Mouse (Mus musculus): ENCODE measurements around the gene Klf13. TPM values are rescaled to one million over a fixed set of nuclear protein-coding genes. Genes with fewer than 3 reads are reported as not detected.

Gene Klf13
- 100 to 1,000 TPM; 202 to 217 TPM for total RNA-seq (2021)
- long read RNA-seq, full-length matches to known transcripts = 8 of 51 reads
- long read RNA-seq, partial matches to known transcripts = 0 of 51 reads
- long read RNA-seq, other reads (novel, unspliced or antisense) = 43 of 51 reads

GRCm38 (mm10) chr7:63938914-63939396 is at the start of gene Klf13:
Gene Klf13, minus strand, starts transcription at chr7:63938915.
- peak; percentile 98 to 99 for DNase-seq (ENCODE audit: low spot score in 2 of 2)

- DNase-seq (ENCODE audit: low spot score in 2 of 2) = no peak
Observed at GRCm38 (mm10) chr7:63988391-63988790, 49.7 kb upstream of the Klf13 start.

- DNase-seq (ENCODE audit: low spot score in 2 of 2) = peak; percentile 77 to 87
Observed at GRCm38 (mm10) chr7:63986407-63987182, 47.9 kb upstream of the Klf13 start.

- DNase-seq (ENCODE audit: low spot score in 2 of 2) = no peak
Observed at GRCm38 (mm10) chr7:63985696-63986406, 47.1 kb upstream of the Klf13 start.

- no peak for DNase-seq (ENCODE audit: low spot score in 2 of 2)
Observed at GRCm38 (mm10) chr7:63985266-63985665, 46.6 kb upstream of the Klf13 start.

GRCm38 (mm10) chr7:63984329-63984728 is 45.6 kb upstream of the Klf13 start:
- DNase-seq (ENCODE audit: low spot score in 2 of 2) = no peak

GRCm38 (mm10) chr7:63977631-63978030 is 38.9 kb upstream of the Klf13 start:
- no peak for DNase-seq (ENCODE audit: low spot score in 2 of 2)

GRCm38 (mm10) chr7:63970986-63971385 is 32.3 kb upstream of the Klf13 start:
- no peak for DNase-seq (ENCODE audit: low spot score in 2 of 2)

GRCm38 (mm10) chr7:63969941-63970340 is 31.2 kb upstream of the Klf13 start:
- DNase-seq (ENCODE audit: low spot score in 2 of 2) = no peak

- no peak for DNase-seq (ENCODE audit: low spot score in 2 of 2)
Observed at GRCm38 (mm10) chr7:63965635-63966418, 27.1 kb upstream of the Klf13 start.

- peak; percentile 70 to 87 for DNase-seq (ENCODE audit: low spot score in 2 of 2)
Observed at GRCm38 (mm10) chr7:63965135-63965534, 26.4 kb upstream of the Klf13 start.

- no peak for DNase-seq (ENCODE audit: low spot score in 2 of 2)
Observed at GRCm38 (mm10) chr7:63964121-63964520, 25.4 kb upstream of the Klf13 start.

- DNase-seq (ENCODE audit: low spot score in 2 of 2) = no peak
Observed at GRCm38 (mm10) chr7:63963632-63964031, 24.9 kb upstream of the Klf13 start.

GRCm38 (mm10) chr7:63957872-63958640 is 19.3 kb upstream of the Klf13 start:
- DNase-seq (ENCODE audit: low spot score in 2 of 2) = peak; percentile 51 to 75

GRCm38 (mm10) chr7:63956981-63957713 is 18.4 kb upstream of the Klf13 start:
- peak; percentile 68 to 91 for DNase-seq (ENCODE audit: low spot score in 2 of 2)

GRCm38 (mm10) chr7:63956138-63956823 is 17.6 kb upstream of the Klf13 start:
- DNase-seq (ENCODE audit: low spot score in 2 of 2) = no peak

- no peak for DNase-seq (ENCODE audit: low spot score in 2 of 2)
Observed at GRCm38 (mm10) chr7:63955440-63955839, 16.7 kb upstream of the Klf13 start.

GRCm38 (mm10) chr7:63952077-63952898 is 13.6 kb upstream of the Klf13 start:
- DNase-seq (ENCODE audit: low spot score in 2 of 2) = no peak

Measured in layer of hippocampus, adult 18-20 months (tissue).